Mouse (Mus musculus): ENCODE results near the gene Irs1.

The Irs1 gene

GRCm38 (mm10) chr1:82291151-82291797 is at the start of gene Irs1:
TSS of gene Irs1 (minus strand) at chr1:82291416.
- peak; percentile 53 for ATAC-seq (ENCODE audit: insufficient number of reproducible peaks, low FRiP score, low TSS enrichment)

GRCm38 (mm10) chr1:82334506-82334905 is 43.3 kb upstream of the Irs1 start:
- ATAC-seq (ENCODE audit: insufficient number of reproducible peaks, low FRiP score, low TSS enrichment), result no peak

GRCm38 (mm10) chr1:82329954-82330247 is 38.7 kb upstream of the Irs1 start:
- no peak for ATAC-seq (ENCODE audit: insufficient number of reproducible peaks, low FRiP score, low TSS enrichment)

- no peak for ATAC-seq (ENCODE audit: insufficient number of reproducible peaks, low FRiP score, low TSS enrichment)
Observed at GRCm38 (mm10) chr1:82329237-82329953, 38.2 kb upstream of the Irs1 start.

- no peak for ATAC-seq (ENCODE audit: insufficient number of reproducible peaks, low FRiP score, low TSS enrichment)
Observed at GRCm38 (mm10) chr1:82328033-82328775, 37.0 kb upstream of the Irs1 start.

- no peak for ATAC-seq (ENCODE audit: insufficient number of reproducible peaks, low FRiP score, low TSS enrichment)
Observed at GRCm38 (mm10) chr1:82326120-82326519, 34.9 kb upstream of the Irs1 start.

- ATAC-seq (ENCODE audit: insufficient number of reproducible peaks, low FRiP score, low TSS enrichment), result no peak
Observed at GRCm38 (mm10) chr1:82324131-82324785, 33.0 kb upstream of the Irs1 start.

GRCm38 (mm10) chr1:82321441-82321840 is 30.2 kb upstream of the Irs1 start:
- no peak for ATAC-seq (ENCODE audit: insufficient number of reproducible peaks, low FRiP score, low TSS enrichment)

GRCm38 (mm10) chr1:82320864-82321263 is 29.6 kb upstream of the Irs1 start:
- ATAC-seq (ENCODE audit: insufficient number of reproducible peaks, low FRiP score, low TSS enrichment), result no peak

GRCm38 (mm10) chr1:82320456-82320855 is 29.2 kb upstream of the Irs1 start:
- ATAC-seq (ENCODE audit: insufficient number of reproducible peaks, low FRiP score, low TSS enrichment), result no peak

- peak; percentile 31 for ATAC-seq (ENCODE audit: insufficient number of reproducible peaks, low FRiP score, low TSS enrichment)
Observed at GRCm38 (mm10) chr1:82316746-82317126, 25.5 kb upstream of the Irs1 start.

GRCm38 (mm10) chr1:82316111-82316745 is 25.0 kb upstream of the Irs1 start, which contains the start of gene Rhbdd1:
TSS of gene Rhbdd1 (plus strand) at chr1:82316452.
- peak; percentile 100 for ATAC-seq (ENCODE audit: insufficient number of reproducible peaks, low FRiP score, low TSS enrichment)

- ATAC-seq (ENCODE audit: insufficient number of reproducible peaks, low FRiP score, low TSS enrichment), result no peak
Observed at GRCm38 (mm10) chr1:82304483-82304882, 13.3 kb upstream of the Irs1 start.

- ATAC-seq (ENCODE audit: insufficient number of reproducible peaks, low FRiP score, low TSS enrichment), result no peak
Observed at GRCm38 (mm10) chr1:82298586-82298985, 7.4 kb upstream of the Irs1 start.

- ATAC-seq (ENCODE audit: insufficient number of reproducible peaks, low FRiP score, low TSS enrichment), result no peak
Observed at GRCm38 (mm10) chr1:82294102-82294501, 2.9 kb upstream of the Irs1 start.

- ATAC-seq (ENCODE audit: insufficient number of reproducible peaks, low FRiP score, low TSS enrichment), result peak; percentile 36
Observed at GRCm38 (mm10) chr1:82292771-82293170, 1.6 kb upstream of the Irs1 start.

- no peak for ATAC-seq (ENCODE audit: insufficient number of reproducible peaks, low FRiP score, low TSS enrichment)
Observed at GRCm38 (mm10) chr1:82291930-82292712, 905 bp upstream of the Irs1 start.

- ATAC-seq (ENCODE audit: insufficient number of reproducible peaks, low FRiP score, low TSS enrichment), result no peak; the same call in none of the 2 replicates
Observed at GRCm38 (mm10) chr1:82290723-82291150, 479 bp downstream of the Irs1 start.

GRCm38 (mm10) chr1:82289990-82290681 is 1.1 kb downstream of the Irs1 start:
- peak; percentile 3; the same call in 1 of the 2 replicates for ATAC-seq (ENCODE audit: insufficient number of reproducible peaks, low FRiP score, low TSS enrichment)
